Mouse (Mus musculus) liver, adult (tissue): ENCODE measurements around the gene Rhox4g.
"Not testable (repeated sequence)": the region's sequence is repeated elsewhere in the genome, so short reads cannot be mapped to it uniquely, and the experiment has no call there.

Source experiments
- GATA4 ChIP-seq: IDR thresholded peaks from 2 replicates; pipeline ENCODE4 v1.6.1; 2014; ENCODE audit warnings: mild to moderate bottlenecking, low read length; ENCODE audit not compliant: insufficient replicate concordance

The Rhox4g gene

DNA sequence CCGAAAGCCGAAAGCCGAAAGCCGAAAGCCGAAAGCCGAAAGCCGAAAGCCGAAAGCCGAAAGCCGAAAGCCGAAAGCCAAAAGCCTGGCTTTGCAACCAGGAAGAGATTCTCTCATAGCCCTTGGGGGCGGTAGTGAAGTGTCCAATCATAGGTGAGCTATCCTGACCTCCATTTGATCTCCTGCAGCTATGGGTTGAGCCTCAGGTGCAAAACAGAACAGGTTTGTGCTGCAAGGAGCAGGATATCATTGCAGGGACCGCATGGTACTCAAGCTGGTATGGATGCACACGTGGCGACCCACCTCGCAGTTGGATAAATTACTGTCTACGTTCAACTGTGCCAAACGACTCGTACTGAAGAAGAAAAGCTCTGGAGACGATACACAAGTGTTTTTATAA is at the start of gene Rhox4g:
TSS of gene Rhox4g (minus strand) at position 101 of the 400 bp plus-strand sequence.
- not testable (repeated sequence) for TF ChIP-seq GATA4

DNA sequence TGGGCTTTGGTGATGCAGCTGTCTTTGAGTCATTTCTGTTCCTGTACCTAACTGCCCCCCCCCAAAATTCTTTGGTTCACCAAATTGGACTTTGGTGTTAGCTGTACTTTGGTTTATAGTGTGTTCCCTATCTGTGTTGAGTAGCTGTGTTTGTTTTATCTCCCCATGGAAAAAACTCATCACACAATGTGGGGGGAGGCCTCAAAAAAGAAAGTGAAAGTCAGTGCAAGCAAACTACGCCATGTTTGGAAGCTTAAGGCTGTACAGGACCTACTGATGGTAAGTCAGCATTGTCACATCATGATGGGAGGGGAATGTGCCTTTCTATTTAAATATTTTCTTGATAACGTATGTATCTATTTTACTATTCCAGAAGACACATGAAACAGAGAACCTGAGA is 41.1 kb upstream of the Rhox4g start:
- no peak for TF ChIP-seq GATA4

DNA sequence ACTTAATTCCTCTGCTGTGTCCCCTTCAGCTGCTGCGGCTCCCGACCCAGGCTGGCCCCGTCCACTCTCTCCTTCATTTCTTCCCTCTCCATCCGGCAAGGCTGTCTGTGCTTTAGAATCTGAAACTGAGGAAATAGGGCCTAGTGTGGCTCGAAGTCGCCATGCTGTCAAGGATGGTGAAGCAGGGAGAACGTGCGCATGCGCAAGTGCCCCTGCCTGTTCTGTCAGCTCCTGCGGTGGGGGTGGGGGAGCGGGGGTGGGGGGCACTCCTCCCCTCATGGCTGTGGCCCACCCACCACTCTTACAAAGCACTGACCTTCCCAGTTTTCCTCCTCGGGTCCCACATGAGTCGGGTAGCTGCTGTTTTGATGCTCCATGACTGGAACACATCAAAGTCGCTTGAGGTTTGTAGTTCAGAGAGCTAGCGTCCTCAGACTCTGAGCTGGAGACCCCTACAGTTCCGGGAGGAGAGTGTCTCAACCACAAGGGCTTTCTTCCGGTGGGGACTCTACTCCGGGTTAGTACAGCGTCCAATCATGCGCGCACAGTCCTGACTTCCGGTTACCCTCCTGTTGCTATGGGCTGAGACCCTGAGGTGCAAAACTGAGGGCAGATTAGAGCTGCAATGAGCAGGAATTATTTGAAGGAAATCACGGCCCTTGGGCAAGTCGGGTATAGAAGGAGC is 32.0 kb upstream of the Rhox4g start:
- TF ChIP-seq GATA4, result no peak

DNA sequence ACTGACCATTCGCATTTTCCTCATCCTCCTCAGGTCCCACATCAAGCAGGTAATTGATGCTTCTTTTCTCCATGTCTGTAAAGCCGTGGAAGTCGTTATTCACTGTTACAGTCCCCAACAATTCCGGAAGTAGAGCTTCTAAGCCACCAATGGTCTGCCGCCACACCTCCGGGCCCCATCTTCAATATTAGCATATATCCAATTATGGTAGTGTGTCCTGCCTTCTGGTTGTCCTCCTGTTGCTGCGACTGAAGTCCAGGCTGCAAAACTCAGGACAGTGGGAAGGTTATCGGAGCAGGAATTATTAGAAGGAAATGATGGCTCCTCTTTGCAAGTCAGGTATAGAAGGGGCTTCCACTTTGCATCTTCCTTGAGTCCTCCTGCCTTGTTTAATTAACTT is 22.1 kb upstream of the Rhox4g start, which contains the start of gene Rhox2h:
TSS of gene Rhox2h (minus strand) at position 101 of the 400 bp plus-strand sequence.
- not testable (repeated sequence) for TF ChIP-seq GATA4

DNA sequence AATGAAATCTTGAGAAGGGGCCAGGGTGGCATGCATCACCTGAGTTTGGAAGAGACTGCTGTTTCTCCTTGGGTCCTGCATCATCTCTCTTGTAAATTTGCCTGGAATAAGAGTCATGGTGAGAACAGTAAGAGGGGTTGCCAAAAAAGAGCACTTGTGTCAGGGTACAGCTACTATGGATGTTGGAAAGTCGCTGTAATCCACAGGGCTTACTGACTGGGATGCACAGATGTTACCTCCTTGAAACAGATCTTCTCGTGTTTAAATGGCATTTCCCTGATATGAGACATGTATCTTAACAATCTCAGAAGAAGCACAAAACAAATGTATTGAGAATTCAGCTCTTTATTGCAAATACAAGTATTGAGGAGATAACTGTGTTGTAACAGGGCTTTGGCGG is 17.5 kb upstream of the Rhox4g start, which contains the start of gene Rhox3h:
TSS of gene Rhox3h (minus strand) at position 101 of the 400 bp plus-strand sequence.
- not testable (repeated sequence) for TF ChIP-seq GATA4

DNA sequence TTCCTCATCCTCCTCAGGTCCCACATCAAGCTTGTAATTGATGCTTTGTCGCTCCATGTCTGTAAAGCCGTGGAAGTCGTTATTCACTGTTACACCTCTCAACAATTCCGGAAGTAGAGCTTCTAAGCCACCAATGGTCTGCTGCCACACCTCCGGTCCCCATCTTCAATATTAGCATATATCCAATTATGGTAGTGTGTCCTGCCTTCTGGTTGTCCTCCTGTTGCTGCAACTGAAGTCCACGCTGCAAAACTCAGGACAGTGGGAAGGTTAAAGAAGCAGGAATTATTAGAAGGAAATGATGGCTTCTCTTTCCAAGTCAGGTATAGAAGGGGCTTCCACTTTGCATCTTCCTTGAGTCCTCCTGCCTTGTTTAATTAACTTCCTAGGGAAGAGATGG is 7.8 kb downstream of the Rhox4g start, which contains the start of gene Rhox2g:
TSS of gene Rhox2g (minus strand) at position 101 of the 400 bp plus-strand sequence.
- not testable (repeated sequence) for TF ChIP-seq GATA4

DNA sequence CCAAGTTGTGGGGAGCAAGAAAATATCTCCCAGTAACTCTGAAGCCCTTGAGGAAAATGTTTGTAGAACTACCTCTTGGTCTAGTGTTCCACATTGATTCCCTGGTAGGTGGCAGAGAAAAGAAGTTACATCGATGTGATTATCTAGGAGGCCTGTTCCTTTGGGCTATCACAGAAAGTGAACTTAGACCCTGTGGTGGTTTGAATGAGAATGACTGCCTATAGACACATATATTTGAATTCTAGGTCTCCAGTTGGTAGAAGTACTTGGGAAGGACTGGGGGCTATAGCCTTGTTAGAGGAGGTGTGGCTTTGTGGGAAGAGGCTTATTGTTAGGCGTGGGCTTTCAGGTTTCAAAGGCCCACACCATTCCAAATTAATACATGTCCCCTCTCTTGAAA is 22.6 kb downstream of the Rhox4g start, which contains the start of gene Rhox3g:
TSS of gene Rhox3g (minus strand) at position 101 of the 400 bp plus-strand sequence.
- TF ChIP-seq GATA4, result not testable (repeated sequence)

DNA sequence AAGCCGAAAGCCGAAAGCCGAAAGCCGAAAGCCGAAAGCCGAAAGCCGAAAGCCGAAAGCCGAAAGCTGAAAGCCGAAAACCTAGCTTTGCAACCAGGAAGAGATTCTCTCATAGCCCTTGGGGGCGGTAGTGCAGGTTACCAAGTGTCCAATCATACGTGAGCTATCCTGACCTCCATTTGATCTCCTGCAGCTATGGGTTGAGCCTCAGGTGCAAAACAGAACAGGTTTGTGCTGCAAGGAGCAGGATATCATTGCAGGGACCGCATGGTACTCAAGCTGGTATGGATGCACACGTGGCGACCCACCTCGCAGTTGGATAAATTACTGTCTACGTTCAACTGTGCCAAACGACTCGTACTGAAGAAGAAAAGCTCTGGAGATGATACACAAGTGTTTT is 43.5 kb downstream of the Rhox4g start, which contains the start of gene Rhox4f:
TSS of gene Rhox4f (minus strand) at position 101 of the 400 bp plus-strand sequence.
- TF ChIP-seq GATA4, result not testable (repeated sequence)
